Mouse (Mus musculus) urinary bladder, adult 2 months (tissue): Measurements from ENCODE around the gene Ankrd27. TPM values are rescaled to one million over a fixed set of nuclear protein-coding genes. Genes with fewer than 3 reads are reported as not detected.

Experiments used
- polyA plus RNA-seq: library from polyadenylated mRNA; depleted of rRNA; stranded (reverse); fragments of >200 nt; gene quantifications from 2 replicates; pipeline ENCODE4 v1.2.3, GENCODE M21; 2012; rRNA removed

Ankrd27 gene
- polyA plus RNA-seq, 1 experiment = 27.8 TPM

Other genes with a start within 250 kb of the Ankrd27 start
- 5.2 and 5.4 TPM in 2 replicates for gene Faap24, start 189.4 kb upstream of the Ankrd27 start, polyA plus RNA-seq
- 13.4 and 14.4 TPM in 2 replicates for gene Cep89, start 189.2 kb upstream of the Ankrd27 start, polyA plus RNA-seq
- gene Slc7a9, start 137.4 kb upstream of the Ankrd27 start, polyA plus RNA-seq = 0.03 and 0.04 TPM in 2 replicates
- gene Tdrd12, start 48.5 kb upstream of the Ankrd27 start, polyA plus RNA-seq = 0.03 and 0.07 TPM in 2 replicates
- 39.6 and 48.1 TPM in 2 replicates for gene Nudt19, start 29.9 kb upstream of the Ankrd27 start, polyA plus RNA-seq
- gene Rgs9bp, start 662 bp upstream of the Ankrd27 start, polyA plus RNA-seq = 0.40 and 0.52 TPM in 2 replicates
- 117 and 120 TPM in 2 replicates for gene Pdcd5, start 61.3 kb downstream of the Ankrd27 start, polyA plus RNA-seq
- gene Dpy19l3, start 168.2 kb downstream of the Ankrd27 start, polyA plus RNA-seq = 7.2 and 9.5 TPM in 2 replicates
- 11.5 and 12.0 TPM in 2 replicates for gene Zfp507, start 216.8 kb downstream of the Ankrd27 start, polyA plus RNA-seq